Mouse (Mus musculus): ENCODE measurements around the gene Pth. TPM values are rescaled to one million over a fixed set of nuclear protein-coding genes. Genes with fewer than 3 reads are reported as not detected.

The Pth gene
- polyA plus RNA-seq, 1 experiment from 2014 or later = not detected

DNA sequence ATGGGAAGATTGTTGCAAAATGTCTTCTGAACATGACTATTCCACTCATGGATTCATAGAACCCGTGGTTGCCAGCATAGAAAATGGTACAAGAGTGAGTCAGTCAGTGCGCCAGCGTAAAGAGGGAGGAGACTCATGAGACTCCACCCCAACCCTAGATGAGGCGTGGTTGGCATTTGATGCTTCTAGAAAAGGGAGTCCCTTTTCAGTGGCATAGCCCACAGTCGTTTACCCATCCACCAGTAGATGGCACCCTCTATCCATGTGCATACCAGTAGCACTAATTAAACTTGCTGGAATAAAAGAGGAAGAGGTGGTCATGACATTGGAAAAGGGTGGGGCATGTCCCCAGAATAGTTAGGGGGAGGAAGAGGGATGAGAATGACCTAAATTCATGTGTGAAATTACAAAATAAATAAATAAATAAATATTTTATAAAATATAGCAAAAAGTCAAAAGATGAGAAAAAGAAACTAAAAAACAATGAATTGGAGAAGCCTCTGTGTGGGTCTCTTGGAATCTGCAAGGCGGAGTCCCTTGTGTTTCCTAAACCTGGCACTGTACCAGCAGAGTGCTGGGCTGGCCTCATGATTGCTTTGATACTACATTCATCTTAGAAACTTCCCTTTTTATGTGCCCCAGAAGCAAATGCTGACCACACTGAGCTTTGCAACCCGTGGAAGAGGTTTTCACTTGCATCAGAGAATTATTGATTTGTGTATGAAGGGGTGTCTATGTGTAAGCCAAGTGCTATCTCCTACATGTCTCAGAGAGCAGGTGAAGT, 10.3 kb downstream of the Pth start:
- Histone ChIP-seq H3K4me3 (replicated peaks) (no peak overlapping the region), H3K36me3 (replicated peaks) (no peaks in the 10 kb centered on the region), H3K4me2 (no peak overlapping the region), H3K9ac (no peak overlapping the region), H3K27me3 (no peaks in the 10 kb centered on the region), H3K4me1 (no peaks in the 10 kb centered on the region), H3K9me3 (no peaks in the 10 kb centered on the region), H3K27ac (no peak overlapping the region)
- ATAC-seq (ENCODE audit: low FRiP score) = peak; percentile 68; the same call in 1 of the 2 replicates
- WGBS = 28% methylated on average over 7 of the region's 7 CpGs

DNA sequence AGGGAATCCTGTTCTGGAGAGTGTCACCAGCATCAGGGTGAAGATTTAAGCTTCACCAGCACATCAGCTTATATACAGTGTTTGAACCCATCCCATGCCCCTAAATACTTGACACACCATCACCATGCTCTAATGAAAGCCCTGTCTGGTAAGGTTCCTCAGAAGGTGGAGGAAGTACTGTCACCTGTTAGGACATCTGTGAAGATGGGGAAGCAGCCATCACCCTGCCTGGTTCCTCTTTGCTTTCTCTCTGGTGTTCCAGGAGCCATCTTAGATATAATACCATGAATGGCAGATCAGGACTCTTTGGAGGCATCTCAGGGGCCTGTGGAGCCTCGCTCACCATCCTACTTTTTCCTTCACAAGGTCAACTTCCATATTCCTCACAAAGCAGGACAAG, 15.7 kb downstream of the Pth start:
- Histone ChIP-seq H3K27me3 (0 out of 2 replicates have a peak, but pooled peaks cover 3% of the 10 kb centered on the region), H3K4me1 (peaks cover 14% of the 10 kb centered on the region), H3K27ac (no peak overlapping the region), H3K9me3 (no peaks in the 10 kb centered on the region), H3K36me3 (replicated peaks) (no peaks in the 10 kb centered on the region), H3K4me2 (no peak overlapping the region), H3K4me3 (replicated peaks) (no peak overlapping the region), H3K9ac (no peak overlapping the region)
- 86% methylated on average over 1 of the region's 1 CpGs for WGBS
- no peak for ATAC-seq (ENCODE audit: low FRiP score)

GRCm38 (mm10) chr7:113369620-113370340, 18.6 kb downstream of the Pth start:
- Histone ChIP-seq H3K4me1 (peaks cover 23% of the 10 kb centered on the region), H3K9ac (peak overlapping the region; percentile 83)
- WGBS = under 1% methylated on average over 44 of the region's 44 CpGs

DNA sequence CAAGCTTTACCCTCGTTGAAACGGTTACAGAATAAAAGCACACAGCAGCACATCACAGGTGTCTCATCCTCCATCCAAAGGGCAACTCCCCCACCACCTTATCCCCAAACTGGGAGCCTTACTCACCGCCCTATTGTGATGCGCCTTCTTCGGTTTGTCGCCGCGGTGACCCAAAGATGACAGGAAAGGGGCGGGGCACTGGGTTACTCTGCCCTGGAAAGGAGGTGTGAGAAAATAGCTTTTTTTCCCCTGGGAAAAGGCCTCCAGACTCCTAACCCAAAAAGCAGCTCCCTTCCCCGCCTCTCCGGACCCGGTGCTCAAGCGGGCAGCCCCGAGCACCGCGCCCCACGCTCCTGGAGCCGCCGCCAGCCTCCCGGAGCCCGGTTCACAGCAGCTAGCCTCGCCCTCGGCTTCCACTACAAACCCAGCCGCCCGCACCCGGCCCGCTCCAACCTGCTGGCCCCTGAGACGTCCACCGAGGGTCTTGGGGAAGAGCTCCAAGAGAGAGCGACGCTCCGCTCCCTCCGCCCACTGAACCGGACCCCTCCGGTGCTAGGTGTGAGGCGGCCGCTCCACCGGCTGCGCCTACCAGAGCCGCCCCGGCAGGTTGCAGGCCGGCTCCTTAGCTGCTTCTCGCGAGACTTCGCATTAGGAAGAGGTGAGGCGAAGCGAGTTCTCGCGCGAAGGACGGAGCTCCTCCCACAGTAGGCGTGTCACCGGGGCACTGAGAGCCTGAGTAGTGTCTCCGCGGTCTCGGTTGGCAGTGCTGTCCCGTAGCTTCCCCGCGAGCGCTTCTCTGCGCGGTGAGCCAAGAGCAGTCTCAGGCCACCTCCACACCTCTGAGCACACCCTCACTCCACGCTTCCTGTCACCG, 19.4 kb downstream of the Pth start, which contains the start of gene Btbd10:
Btbd10 (minus strand) TSS at position 647 of the 874 bp plus-strand sequence.
- H3K4me2 ChIP-seq = peak within 1 kb of the TSS; percentile 86
- peak; percentile 99 for ATAC-seq (ENCODE audit: low FRiP score)
- WGBS = under 1% methylated on average over 62 of the region's 64 CpGs
- peak within 1 kb of the TSS; percentile 83 for H3K9ac ChIP-seq
- peak within 1 kb of the TSS; percentile 87 for H3K4me3 ChIP-seq (replicated peaks)
- H3K27me3 ChIP-seq = 0 out of 2 replicates have a peak, but pooled peaks cover 3% of the 10 kb centered on the region
- no peaks in the 10 kb centered on the region for H3K9me3 ChIP-seq
- H3K36me3 ChIP-seq (replicated peaks) = no peaks in the 10 kb centered on the region
- H3K4me1 ChIP-seq = peaks cover 23% of the 10 kb centered on the region
- peak within 1 kb of the TSS; percentile 90 for H3K27ac ChIP-seq

More at GRCm38 (mm10) chr7:113369620-113370340, 18.6 kb downstream of the Pth start:
- peak; percentile 73 for ATAC-seq (ENCODE audit: low FRiP score)
- peak overlapping the region; percentile 90 for H3K27ac ChIP-seq
- H3K36me3 ChIP-seq (replicated peaks) = no peaks in the 10 kb centered on the region
- no peaks in the 10 kb centered on the region for H3K9me3 ChIP-seq
- H3K4me3 ChIP-seq (replicated peaks) = peak overlapping the region; percentile 87
- H3K4me2 ChIP-seq = peak overlapping the region; percentile 86
- H3K27me3 ChIP-seq = 0 out of 2 replicates have a peak, but pooled peaks cover 3% of the 10 kb centered on the region

GRCm38 (mm10) chr7:113367440-113367839, 20.9 kb downstream of the Pth start:
- no peaks in the 10 kb centered on the region for H3K36me3 ChIP-seq (replicated peaks)
- WGBS = 72% methylated on average over 4 of the region's 4 CpGs
- H3K27me3 ChIP-seq = no peaks in the 10 kb centered on the region
- no peaks in the 10 kb centered on the region for H3K9me3 ChIP-seq
- H3K4me1 ChIP-seq = peaks cover 23% of the 10 kb centered on the region
- no peak overlapping the region for H3K27ac ChIP-seq
- no peak overlapping the region for H3K4me2 ChIP-seq
- ATAC-seq (ENCODE audit: low FRiP score) = no peak
- H3K4me3 ChIP-seq (replicated peaks) = no peak overlapping the region
- no peak overlapping the region for H3K9ac ChIP-seq

DNA sequence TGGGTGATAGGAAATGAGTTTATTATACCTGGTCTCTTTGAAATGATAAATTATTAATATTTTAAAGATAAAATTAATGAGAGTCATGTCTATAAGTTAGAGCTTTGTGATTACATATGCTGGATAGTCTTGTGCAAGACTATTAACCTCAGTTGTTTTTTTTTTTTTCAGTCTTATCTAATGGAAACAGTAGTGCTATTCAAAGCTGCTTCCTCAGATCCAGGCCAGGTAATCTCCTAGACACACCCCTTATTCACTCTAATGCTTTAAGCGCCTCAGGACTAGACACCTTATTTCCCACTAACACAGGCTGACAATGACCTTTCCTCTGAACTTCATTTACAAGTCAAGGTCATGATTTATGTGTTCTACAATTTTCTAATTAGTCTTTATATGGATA, 39.3 kb downstream of the Pth start:
- Histone ChIP-seq H3K9ac (no peak overlapping the region), H3K4me2 (no peak overlapping the region), H3K4me3 (replicated peaks) (no peak overlapping the region), H3K36me3 (replicated peaks) (no peaks in the 10 kb centered on the region), H3K4me1 (no peaks in the 10 kb centered on the region), H3K27ac (no peak overlapping the region), H3K9me3 (no peaks in the 10 kb centered on the region), H3K27me3 (no peaks in the 10 kb centered on the region)
- 89% methylated on average over 1 of the region's 1 CpGs for WGBS
- no peak for ATAC-seq (ENCODE audit: low FRiP score)

- no peak overlapping the region for H3K4me3 ChIP-seq (replicated peaks)
- no peaks in the 10 kb centered on the region for H3K36me3 ChIP-seq (replicated peaks)
- H3K27me3 ChIP-seq = no peaks in the 10 kb centered on the region
- WGBS = 96% methylated on average over 2 of the region's 2 CpGs
- no peaks in the 10 kb centered on the region for H3K4me1 ChIP-seq
- no peak overlapping the region for H3K4me2 ChIP-seq
- H3K9ac ChIP-seq = no peak overlapping the region
- H3K9me3 ChIP-seq = no peaks in the 10 kb centered on the region
- ATAC-seq (ENCODE audit: low FRiP score) = no peak
- no peak overlapping the region for H3K27ac ChIP-seq
Measured at GRCm38 (mm10) chr7:113347694-113348093, 40.7 kb downstream of the Pth start.

DNA sequence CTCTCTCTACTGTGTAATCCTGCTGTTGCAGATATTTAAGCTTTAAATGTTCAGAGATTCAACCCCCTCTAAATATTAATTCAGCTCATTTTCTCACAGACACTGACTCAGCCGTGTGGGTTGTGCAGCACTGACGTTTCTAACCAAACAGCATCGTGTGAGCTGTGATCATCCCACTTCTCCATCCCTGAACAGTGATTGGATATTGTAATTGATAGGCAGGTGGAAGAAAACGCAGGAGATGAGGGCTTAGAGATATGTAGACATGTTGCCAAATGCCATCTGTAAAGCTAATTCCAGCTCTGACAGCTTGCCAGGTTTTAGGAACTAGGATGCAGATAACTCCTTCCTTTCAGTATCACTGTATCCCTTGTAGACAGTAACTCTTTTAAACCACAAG, 41.1 kb downstream of the Pth start:
- Histone ChIP-seq H3K36me3 (replicated peaks) (no peaks in the 10 kb centered on the region), H3K4me1 (no peaks in the 10 kb centered on the region), H3K9me3 (no peaks in the 10 kb centered on the region), H3K4me3 (replicated peaks) (no peak overlapping the region), H3K27me3 (no peaks in the 10 kb centered on the region), H3K4me2 (no peak overlapping the region; the same call in 1 of the 2 replicates), H3K9ac (no peak overlapping the region), H3K27ac (no peak overlapping the region)
- 43% methylated on average over 4 of the region's 4 CpGs for WGBS
- 0 out of 2 replicates have a peak, but pooled peaks have one; percentile 41 for ATAC-seq (ENCODE audit: low FRiP score)

Other genes starting within 250 kb of the Pth start
- gene Arntl, start 181.1 kb downstream of the Pth start, polyA plus RNA-seq (2016; fragmentation: Nextera tagmentation; extraction: Ambion mirVana) = 9.9 and 11.3 TPM in 2 replicates
- gene Btbd10, start 19.2 kb downstream of the Pth start, polyA plus RNA-seq (2016; fragmentation: Nextera tagmentation; extraction: Ambion mirVana) = 37.2 and 41.5 TPM in 2 replicates
- gene Far1, start 125.3 kb upstream of the Pth start, polyA plus RNA-seq (2016; fragmentation: Nextera tagmentation; extraction: Ambion mirVana) = 86.2 and 91.3 TPM in 2 replicates

Measured in forebrain, embryonic 12.5 days (tissue).